Mouse (Mus musculus) bone marrow, adult 2 months (tissue): ENCODE measurements around the gene Myl4.

Source experiments
- CTCF ChIP-seq: fragments of 200-500 bp; IDR thresholded peaks from 2 replicates; pipeline ENCODE4 v1.5.1; 2011; ENCODE audit warnings: low read length, control low read depth; ENCODE audit not compliant: control insufficient read depth, insufficient read depth
- POLR2A ChIP-seq: fragments of 200-500 bp; IDR thresholded peaks from 2 replicates; pipeline ENCODE4 v1.6.1; 2011; ENCODE audit warnings: low read depth, mild to moderate bottlenecking, control low read depth, low read length, borderline replicate concordance; ENCODE audit not compliant: control insufficient read depth

DNA sequence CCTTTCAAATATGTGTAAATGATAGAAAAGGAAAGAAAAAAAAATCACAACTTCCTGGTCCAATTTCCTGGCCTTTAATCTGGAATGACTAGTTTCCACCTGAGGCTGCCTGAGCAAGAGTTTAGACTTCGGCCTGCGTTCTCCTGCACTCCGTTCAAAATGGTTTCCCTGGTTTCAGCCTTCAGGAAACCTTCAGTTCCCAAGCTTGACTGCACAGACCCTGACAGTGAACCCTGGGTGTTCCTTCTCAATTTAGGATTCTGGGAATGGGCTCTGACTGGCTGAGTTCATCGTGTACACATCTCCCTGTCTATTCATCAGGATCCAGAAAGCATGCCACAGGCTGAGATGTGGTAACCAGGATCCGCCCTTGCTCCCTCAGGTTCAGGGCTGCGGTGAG, 53.7 kb downstream of the Myl4 start:
- TF ChIP-seq CTCF (no peak), POLR2A (no peak)
